Mouse (Mus musculus): Measurements from ENCODE around the gene Tns1. TPM values are rescaled to one million over a fixed set of nuclear protein-coding genes. Genes with fewer than 3 reads are reported as not detected.

Gene Tns1
- total and polyA plus RNA-seq, 3 experiments, result 0.11 TPM; not detected in 2

- no peaks in the 10 kb centered on the region for H3K4me1 ChIP-seq (ENCODE audit: control insufficient read depth in 1 of 2, insufficient read depth in 2 of 2, low read length in 2 of 2)
- H3K79me2 ChIP-seq (ENCODE audit: control insufficient read depth, insufficient read depth, low read length, poor library complexity), result no peaks in the 10 kb centered on the region
- DNase-seq (ENCODE audit: low read depth, low spot score), result no peak
- no peak overlapping the region for H3K9ac ChIP-seq (ENCODE audit: control insufficient read depth, low read depth, low read length, poor library complexity, severe bottlenecking)
- no peaks in the 10 kb centered on the region for H3K27me3 ChIP-seq (ENCODE audit: control insufficient read depth in 1 of 2, insufficient read depth in 2 of 2, low read length in 2 of 2)
- H3K27ac ChIP-seq (ENCODE audit: control insufficient read depth, low read depth, low read length), result no peak overlapping the region
- no peak for TF ChIP-seq KAT2A (conservative IDR thresholded peaks at IDR 0.05; ENCODE audit: low read depth, low read length)
- TF ChIP-seq ZKSCAN1 (IDR thresholded peaks at IDR 0.05; ENCODE audit: low read depth, low read length), result no peak
- no peak for TF ChIP-seq ZNF384 (IDR thresholded peaks at IDR 0.05; ENCODE audit: low read depth, low read length)
- TF ChIP-seq ZC3H11A (IDR thresholded peaks at IDR 0.05; ENCODE audit: low read depth, low read length), result no peak
- no peak for TF ChIP-seq CHD2 (IDR thresholded peaks at IDR 0.05; ENCODE audit: low read length)
- no peak for TF ChIP-seq NRF1 (IDR thresholded peaks at IDR 0.05; ENCODE audit: insufficient read depth, low read depth, low read length, poor library complexity, severe bottlenecking)
- TF ChIP-seq TBP (IDR thresholded peaks at IDR 0.05; ENCODE audit: low read depth, low read length), result no peak
- no peak for TF ChIP-seq RCOR1 (IDR thresholded peaks at IDR 0.05; ENCODE audit: low read depth, low read length)
- TF ChIP-seq MAZ (IDR thresholded peaks at IDR 0.05; ENCODE audit: low read depth, low read length), result no peak
- TF ChIP-seq MAX (IDR thresholded peaks at IDR 0.05; ENCODE audit: low read length), result no peak
- TF ChIP-seq MEF2A (IDR thresholded peaks at IDR 0.05; ENCODE audit: extremely low read depth, insufficient replicate concordance, low read depth, low read length, poor library complexity, severe bottlenecking), result no peak
- no peak for TF ChIP-seq POLR2AphosphoS2 (IDR thresholded peaks at IDR 0.05; ENCODE audit: low read length)
- no peak for TF ChIP-seq HCFC1 (IDR thresholded peaks at IDR 0.05; ENCODE audit: low read depth, low read length)
- no peak for TF ChIP-seq TCF12 (IDR thresholded peaks at IDR 0.05; ENCODE audit: low read depth, low read length)
- no peak for TF ChIP-seq GABPA (IDR thresholded peaks at IDR 0.05; ENCODE audit: low read depth, low read length)
- TF ChIP-seq GATA1 (IDR thresholded peaks at IDR 0.05; ENCODE audit: low read depth, low read length), result no peak
- H3K36me3 ChIP-seq (ENCODE audit: control insufficient read depth in 1 of 2, insufficient read depth in 2 of 2, low read length in 2 of 2), result no peaks in the 10 kb centered on the region
- no peak overlapping the region for H3K4me3 ChIP-seq (ENCODE audit: control insufficient read depth in 1 of 2, insufficient read depth in 1 of 2, low read depth in 2 of 2, low read length in 2 of 2)
- no peaks in the 10 kb centered on the region for H3K9me3 ChIP-seq (replicated peaks; ENCODE audit: insufficient read depth, low read length)
Observed at GRCm38 (mm10) chr1:73947525-73948304, 176.5 kb downstream of the Tns1 start.

GRCm38 (mm10) chr1:73946701-73947100 is 177.5 kb downstream of the Tns1 start:
- Histone ChIP-seq H3K4me1 (ENCODE audit: control insufficient read depth in 1 of 2, insufficient read depth in 2 of 2, low read length in 2 of 2) (no peaks in the 10 kb centered on the region), H3K4me3 (ENCODE audit: control insufficient read depth in 1 of 2, insufficient read depth in 1 of 2, low read depth in 2 of 2, low read length in 2 of 2) (no peak overlapping the region), H3K9me3 (replicated peaks; ENCODE audit: insufficient read depth, low read length) (no peaks in the 10 kb centered on the region), H3K27me3 (ENCODE audit: control insufficient read depth in 1 of 2, insufficient read depth in 2 of 2, low read length in 2 of 2) (no peaks in the 10 kb centered on the region), H3K9ac (ENCODE audit: control insufficient read depth, low read depth, low read length, poor library complexity, severe bottlenecking) (no peak overlapping the region), H3K79me2 (ENCODE audit: control insufficient read depth, insufficient read depth, low read length, poor library complexity) (no peaks in the 10 kb centered on the region), H3K27ac (ENCODE audit: control insufficient read depth, low read depth, low read length) (no peak overlapping the region), H3K36me3 (ENCODE audit: control insufficient read depth in 1 of 2, insufficient read depth in 2 of 2, low read length in 2 of 2) (no peaks in the 10 kb centered on the region)
- no peak for DNase-seq (ENCODE audit: low read depth, low spot score)
- TF ChIP-seq SIN3A (IDR thresholded peaks at IDR 0.05; ENCODE audit: low read length) (no peak), CTCF (IDR thresholded peaks at IDR 0.05 in 2 of 3, conservative IDR thresholded peaks at IDR 0.05 in 1 of 3; ENCODE audit: control insufficient read depth in 1 of 3, insufficient read depth in 1 of 3, low read depth in 2 of 3, low read length in 3 of 3, poor library complexity in 1 of 3, severe bottlenecking in 1 of 3) (no peak), CHD1 (IDR thresholded peaks at IDR 0.05; ENCODE audit: low read depth, low read length) (no peak), MAFK (IDR thresholded peaks at IDR 0.05; ENCODE audit: borderline replicate concordance, low read depth, low read length) (no peak), TBP (IDR thresholded peaks at IDR 0.05; ENCODE audit: low read depth, low read length) (no peak), NRF1 (IDR thresholded peaks at IDR 0.05; ENCODE audit: insufficient read depth, low read depth, low read length, poor library complexity, severe bottlenecking) (no peak)
